Mouse (Mus musculus): ENCODE results near the gene Selenbp1. TPM values are rescaled to one million over a fixed set of nuclear protein-coding genes. Genes with fewer than 3 reads are reported as not detected.
"Not testable (repeated sequence)": the region's sequence is repeated elsewhere in the genome, so short reads cannot be mapped to it uniquely, and the experiment has no call there.

The Selenbp1 gene
- total and polyA plus RNA-seq, 2 experiments: 631 to 744 TPM

DNA sequence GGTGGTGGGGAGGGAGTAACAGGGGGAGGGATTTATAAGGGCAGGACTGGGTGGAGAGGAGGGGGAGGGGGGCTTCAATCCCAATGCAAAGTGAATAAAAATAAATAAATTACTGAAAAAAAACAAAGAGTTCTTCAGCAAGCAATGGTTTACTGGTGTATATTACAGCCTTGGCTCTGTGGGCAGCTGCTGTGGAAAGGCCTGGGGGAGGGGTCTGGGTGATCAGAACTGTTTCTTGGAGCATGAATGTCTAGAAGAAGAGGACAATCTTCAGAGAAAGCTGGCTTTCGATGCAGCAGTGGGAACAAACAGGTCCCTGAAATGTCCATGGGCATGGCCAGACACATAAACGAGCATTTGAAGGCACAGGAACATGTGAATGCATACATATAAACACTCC lies 577 bp upstream of the Selenbp1 start:
- H3K27ac ChIP-seq (replicated peaks; ENCODE audit: insufficient read depth, low read depth, low read length); H3K27me3 ChIP-seq (ENCODE audit: control insufficient read depth, insufficient read depth, low read length); H3K4me3 ChIP-seq (ENCODE audit: insufficient read depth, low read depth, low read length); DNase-seq (ENCODE audit: extremely low read depth, low read depth, low spot score); H3K36me3 ChIP-seq (ENCODE audit: control insufficient read depth, insufficient read depth, low read length); H3K9ac ChIP-seq (ENCODE audit: low read depth, low read length); H3K79me2 ChIP-seq (ENCODE audit: control insufficient read depth, insufficient read depth, low read length): not testable (repeated sequence)
- WGBS: 56% methylated on average over 2 of the region's 2 CpGs
- peaks cover 15% of the 10 kb centered on the region for H3K4me1 ChIP-seq (ENCODE audit: control insufficient read depth, insufficient read depth, low read length)

DNA sequence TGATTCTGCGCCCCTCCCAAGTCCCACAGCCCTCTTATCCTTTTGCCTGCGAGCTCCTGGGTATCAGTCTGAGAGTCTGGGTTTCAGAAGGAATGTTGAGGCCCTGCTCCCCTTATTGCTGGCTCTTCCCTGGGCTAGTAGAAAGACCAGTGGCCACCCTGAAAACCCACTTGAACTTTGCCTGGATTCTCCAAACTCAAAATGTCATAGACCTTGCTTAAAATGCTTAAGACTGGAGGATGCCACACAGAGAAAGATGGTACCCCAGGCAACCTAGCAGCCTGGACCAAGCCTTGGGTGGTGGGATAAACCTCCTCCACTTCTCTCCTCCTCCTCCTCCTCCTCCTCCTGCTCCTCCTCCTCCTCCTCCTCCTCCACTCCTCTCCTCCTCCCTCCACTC lies 748 bp downstream of the Selenbp1 start:
- Histone ChIP-seq H3K27ac (replicated peaks; ENCODE audit: insufficient read depth, low read depth, low read length) (peak overlapping the region; percentile 92), H3K4me1 (ENCODE audit: control insufficient read depth, insufficient read depth, low read length) (peaks cover 15% of the 10 kb centered on the region), H3K4me3 (ENCODE audit: insufficient read depth, low read depth, low read length) (peak overlapping the region; percentile 57), H3K9ac (ENCODE audit: low read depth, low read length) (peak overlapping the region; percentile 64)
- not testable (repeated sequence) for H3K27me3 ChIP-seq (ENCODE audit: control insufficient read depth, insufficient read depth, low read length); DNase-seq (ENCODE audit: extremely low read depth, low read depth, low spot score); H3K79me2 ChIP-seq (ENCODE audit: control insufficient read depth, insufficient read depth, low read length); H3K36me3 ChIP-seq (ENCODE audit: control insufficient read depth, insufficient read depth, low read length)
- WGBS: no CpG with 5 or more reads among the region's 2 CpGs

DNA sequence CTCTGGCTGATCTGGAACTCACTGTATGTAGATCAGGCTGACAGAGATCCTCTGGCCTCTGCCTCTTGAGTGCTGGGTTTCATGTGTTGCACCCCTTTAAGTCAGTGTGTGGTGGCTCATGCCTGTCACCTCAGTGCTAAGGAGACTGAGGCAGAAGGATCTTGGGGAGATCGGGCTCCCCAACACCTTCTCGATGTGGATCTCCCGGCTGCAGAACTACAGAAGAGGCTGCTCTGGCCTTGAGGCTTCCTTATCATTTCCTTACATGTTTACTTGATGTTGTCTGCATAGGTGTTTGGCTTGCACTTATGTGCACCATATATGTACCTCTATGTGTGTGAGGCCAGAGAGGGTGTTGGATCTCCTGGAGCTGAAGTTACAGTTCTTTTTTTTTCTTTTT lies 1.7 kb downstream of the Selenbp1 start:
- not testable (repeated sequence) for H3K27me3 ChIP-seq (ENCODE audit: control insufficient read depth, insufficient read depth, low read length); H3K79me2 ChIP-seq (ENCODE audit: control insufficient read depth, insufficient read depth, low read length); DNase-seq (ENCODE audit: extremely low read depth, low read depth, low spot score); H3K36me3 ChIP-seq (ENCODE audit: control insufficient read depth, insufficient read depth, low read length)
- H3K4me1 ChIP-seq (ENCODE audit: control insufficient read depth, insufficient read depth, low read length): peaks cover 13% of the 10 kb centered on the region
- peak overlapping the region; percentile 54; the same call in 1 of the 2 replicates for H3K9ac ChIP-seq (ENCODE audit: low read depth, low read length)
- peak overlapping the region; percentile 54 for H3K27ac ChIP-seq (replicated peaks; ENCODE audit: insufficient read depth, low read depth, low read length)
- peak overlapping the region; percentile 31 for H3K4me3 ChIP-seq (ENCODE audit: insufficient read depth, low read depth, low read length)
- WGBS: 66% methylated on average over 3 of the region's 3 CpGs

GRCm38 (mm10) chr3:94935332-94935731 lies 2.5 kb downstream of the Selenbp1 start:
- H3K4me3 ChIP-seq (ENCODE audit: insufficient read depth, low read depth, low read length); H3K79me2 ChIP-seq (ENCODE audit: control insufficient read depth, insufficient read depth, low read length); H3K27me3 ChIP-seq (ENCODE audit: control insufficient read depth, insufficient read depth, low read length); H3K36me3 ChIP-seq (ENCODE audit: control insufficient read depth, insufficient read depth, low read length); H3K9ac ChIP-seq (ENCODE audit: low read depth, low read length): not testable (repeated sequence)
- 15% methylated on average over 3 of the region's 3 CpGs for WGBS
- Histone ChIP-seq H3K4me1 (ENCODE audit: control insufficient read depth, insufficient read depth, low read length) (peaks cover 13% of the 10 kb centered on the region), H3K27ac (replicated peaks; ENCODE audit: insufficient read depth, low read depth, low read length) (peak overlapping the region; percentile 15; the same call in 1 of the 2 replicates)
- DNase-seq (ENCODE audit: extremely low read depth, low read depth, low spot score): peak; percentile 75

DNA sequence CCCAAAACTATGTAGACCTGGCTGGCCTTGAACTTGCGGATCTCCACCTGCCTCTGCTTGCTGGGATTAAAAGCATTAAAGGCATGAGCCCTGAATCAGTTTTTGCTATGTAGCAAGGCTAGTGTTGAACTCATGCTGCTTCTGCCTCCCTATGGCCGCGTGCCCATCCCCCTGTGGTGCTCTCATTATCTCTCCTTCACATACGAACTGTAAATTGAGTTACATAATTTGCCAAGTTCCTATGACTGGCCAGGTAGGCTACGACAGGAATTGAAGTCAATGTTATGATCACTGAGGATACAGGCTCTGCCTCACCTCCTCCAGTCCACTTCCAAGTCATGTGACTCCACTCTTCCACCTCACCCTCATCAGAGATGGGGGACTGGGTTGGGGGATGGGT lies 3.3 kb downstream of the Selenbp1 start:
- H3K9ac ChIP-seq (ENCODE audit: low read depth, low read length); DNase-seq (ENCODE audit: extremely low read depth, low read depth, low spot score); H3K27me3 ChIP-seq (ENCODE audit: control insufficient read depth, insufficient read depth, low read length); H3K27ac ChIP-seq (replicated peaks; ENCODE audit: insufficient read depth, low read depth, low read length); H3K4me3 ChIP-seq (ENCODE audit: insufficient read depth, low read depth, low read length); H3K79me2 ChIP-seq (ENCODE audit: control insufficient read depth, insufficient read depth, low read length): not testable (repeated sequence)
- 67% methylated on average over 5 of the region's 5 CpGs for WGBS
- H3K36me3 ChIP-seq (ENCODE audit: control insufficient read depth, insufficient read depth, low read length): peaks cover 10% of the 10 kb centered on the region
- H3K4me1 ChIP-seq (ENCODE audit: control insufficient read depth, insufficient read depth, low read length): peaks cover 11% of the 10 kb centered on the region

- peak; percentile 47 for DNase-seq (ENCODE audit: extremely low read depth, low read depth, low spot score)
- WGBS: 51% methylated on average over 7 of the region's 7 CpGs
- H3K4me3 ChIP-seq (ENCODE audit: insufficient read depth, low read depth, low read length): not testable (repeated sequence)
These were observed 4.3 kb downstream of the Selenbp1 start for GRCm38 (mm10) chr3:94937194-94937593.

DNA sequence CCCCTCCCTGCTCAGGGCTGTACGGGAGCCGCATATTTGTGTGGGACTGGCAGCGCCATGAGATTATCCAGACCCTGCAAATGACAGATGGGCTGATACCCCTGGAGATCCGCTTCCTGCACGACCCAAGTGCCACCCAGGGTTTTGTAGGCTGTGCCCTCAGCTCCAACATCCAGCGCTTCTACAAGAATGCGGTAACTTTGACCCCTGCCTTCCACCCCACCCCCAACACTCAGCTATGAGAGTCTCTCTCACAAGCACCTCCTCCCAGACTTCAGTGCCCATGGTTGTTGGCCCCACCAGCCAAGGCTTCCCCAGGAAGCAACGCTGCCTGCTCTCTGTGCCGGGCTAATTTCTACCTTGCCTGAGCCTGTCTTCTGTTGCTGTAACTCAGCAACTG lies 7.2 kb downstream of the Selenbp1 start:
- H3K9ac ChIP-seq (ENCODE audit: low read depth, low read length); DNase-seq (ENCODE audit: extremely low read depth, low read depth, low spot score); H3K4me1 ChIP-seq (ENCODE audit: control insufficient read depth, insufficient read depth, low read length); H3K27ac ChIP-seq (replicated peaks; ENCODE audit: insufficient read depth, low read depth, low read length); H3K79me2 ChIP-seq (ENCODE audit: control insufficient read depth, insufficient read depth, low read length); H3K27me3 ChIP-seq (ENCODE audit: control insufficient read depth, insufficient read depth, low read length); H3K4me3 ChIP-seq (ENCODE audit: insufficient read depth, low read depth, low read length): not testable (repeated sequence)
- H3K36me3 ChIP-seq (ENCODE audit: control insufficient read depth, insufficient read depth, low read length): peaks cover 12% of the 10 kb centered on the region
- 77% methylated on average over 9 of the region's 9 CpGs for WGBS

More at GRCm38 (mm10) chr3:94937194-94937593, 4.3 kb downstream of the Selenbp1 start:
- Histone ChIP-seq H3K36me3 (ENCODE audit: control insufficient read depth, insufficient read depth, low read length) (peaks cover 12% of the 10 kb centered on the region), H3K4me1 (ENCODE audit: control insufficient read depth, insufficient read depth, low read length) (peaks cover 11% of the 10 kb centered on the region)
- not testable (repeated sequence) for H3K27me3 ChIP-seq (ENCODE audit: control insufficient read depth, insufficient read depth, low read length); H3K9ac ChIP-seq (ENCODE audit: low read depth, low read length); H3K79me2 ChIP-seq (ENCODE audit: control insufficient read depth, insufficient read depth, low read length); H3K27ac ChIP-seq (replicated peaks; ENCODE audit: insufficient read depth, low read depth, low read length)

GRCm38 (mm10) chr3:94942211-94942967 lies 9.5 kb downstream of the Selenbp1 start:
- not testable (repeated sequence) for H3K4me1 ChIP-seq (ENCODE audit: control insufficient read depth, insufficient read depth, low read length); H3K79me2 ChIP-seq (ENCODE audit: control insufficient read depth, insufficient read depth, low read length); H3K9ac ChIP-seq (ENCODE audit: low read depth, low read length); H3K4me3 ChIP-seq (ENCODE audit: insufficient read depth, low read depth, low read length); H3K27me3 ChIP-seq (ENCODE audit: control insufficient read depth, insufficient read depth, low read length); DNase-seq (ENCODE audit: extremely low read depth, low read depth, low spot score); H3K27ac ChIP-seq (replicated peaks; ENCODE audit: insufficient read depth, low read depth, low read length)
- peaks cover 12% of the 10 kb centered on the region for H3K36me3 ChIP-seq (ENCODE audit: control insufficient read depth, insufficient read depth, low read length)
- 80% methylated on average over 9 of the region's 9 CpGs for WGBS
